Mouse (Mus musculus): ENCODE results near the gene Tenm2. TPM values are rescaled to one million over a fixed set of nuclear protein-coding genes. Genes with fewer than 3 reads are reported as not detected.

The Tenm2 gene
- polyA plus RNA-seq, 1 experiment from 2014 or later = 77.0 TPM

- H3K4me2 ChIP-seq (ENCODE audit: low read length) = no peak overlapping the region
- H3K27me3 ChIP-seq (ENCODE audit: control insufficient read depth, insufficient read depth, low read depth, low read length) = no peaks in the 10 kb centered on the region
- H3K9me3 ChIP-seq (replicated peaks; ENCODE audit: control insufficient read depth, low read length, poor library complexity, severe bottlenecking) = no peaks in the 10 kb centered on the region
- no peak overlapping the region for H3K9ac ChIP-seq (ENCODE audit: low read depth, low read length)
- no peaks in the 10 kb centered on the region for H3K36me3 ChIP-seq (ENCODE audit: control insufficient read depth, insufficient read depth, low read length)
- WGBS = 81% methylated on average over 4 of the region's 4 CpGs
- no peak for ATAC-seq
- no peak overlapping the region for H3K4me3 ChIP-seq (ENCODE audit: low read depth, low read length)
- H3K4me1 ChIP-seq (ENCODE audit: control insufficient read depth, insufficient read depth, low read length) = no peaks in the 10 kb centered on the region
- H3K27ac ChIP-seq (ENCODE audit: low read length) = no peak overlapping the region
Observed at GRCm38 (mm10) chr11:36832855-36833254, 402.9 kb downstream of the Tenm2 start.

- Histone ChIP-seq H3K27ac (ENCODE audit: low read length) (no peak overlapping the region), H3K36me3 (ENCODE audit: control insufficient read depth, insufficient read depth, low read length) (no peaks in the 10 kb centered on the region), H3K27me3 (ENCODE audit: control insufficient read depth, insufficient read depth, low read depth, low read length) (no peaks in the 10 kb centered on the region), H3K4me3 (ENCODE audit: low read depth, low read length) (no peak overlapping the region), H3K9me3 (replicated peaks; ENCODE audit: control insufficient read depth, low read length, poor library complexity, severe bottlenecking) (no peaks in the 10 kb centered on the region), H3K9ac (ENCODE audit: low read depth, low read length) (no peak overlapping the region), H3K4me2 (ENCODE audit: low read length) (no peak overlapping the region), H3K4me1 (ENCODE audit: control insufficient read depth, insufficient read depth, low read length) (no peaks in the 10 kb centered on the region)
- no peak for ATAC-seq
- WGBS = 59% methylated on average over 11 of the region's 11 CpGs
Observed at GRCm38 (mm10) chr11:36831511-36831910, 404.3 kb downstream of the Tenm2 start.

- no peak for ATAC-seq
- Histone ChIP-seq H3K27ac (ENCODE audit: low read length) (peak overlapping the region; percentile 7; the same call in 1 of the 2 replicates), H3K4me1 (ENCODE audit: control insufficient read depth, insufficient read depth, low read length) (peaks cover 7% of the 10 kb centered on the region; the same call in 1 of the 2 replicates), H3K4me2 (ENCODE audit: low read length) (0 out of 2 replicates have a peak overlapping the region, but pooled peaks have one; percentile 8), H3K9me3 (replicated peaks; ENCODE audit: control insufficient read depth, low read length, poor library complexity, severe bottlenecking) (no peaks in the 10 kb centered on the region), H3K36me3 (ENCODE audit: control insufficient read depth, insufficient read depth, low read length) (no peaks in the 10 kb centered on the region), H3K4me3 (ENCODE audit: low read depth, low read length) (no peak overlapping the region), H3K9ac (ENCODE audit: low read depth, low read length) (no peak overlapping the region), H3K27me3 (ENCODE audit: control insufficient read depth, insufficient read depth, low read depth, low read length) (no peaks in the 10 kb centered on the region)
- WGBS = 26% methylated on average over 7 of the region's 7 CpGs
Observed at GRCm38 (mm10) chr11:36824666-36825065, 411.1 kb downstream of the Tenm2 start.

GRCm38 (mm10) chr11:36804615-36805014, 431.1 kb downstream of the Tenm2 start:
- Histone ChIP-seq H3K9ac (ENCODE audit: low read depth, low read length) (no peak overlapping the region), H3K4me1 (ENCODE audit: control insufficient read depth, insufficient read depth, low read length) (peaks cover 7% of the 10 kb centered on the region), H3K9me3 (replicated peaks; ENCODE audit: control insufficient read depth, low read length, poor library complexity, severe bottlenecking) (no peaks in the 10 kb centered on the region), H3K27ac (ENCODE audit: low read length) (no peak overlapping the region), H3K4me2 (ENCODE audit: low read length) (no peak overlapping the region), H3K4me3 (ENCODE audit: low read depth, low read length) (no peak overlapping the region), H3K27me3 (ENCODE audit: control insufficient read depth, insufficient read depth, low read depth, low read length) (no peaks in the 10 kb centered on the region), H3K36me3 (ENCODE audit: control insufficient read depth, insufficient read depth, low read length) (no peaks in the 10 kb centered on the region)
- ATAC-seq = no peak
- 76% methylated on average over 1 of the region's 1 CpGs for WGBS

GRCm38 (mm10) chr11:36802208-36802631, 433.5 kb downstream of the Tenm2 start:
- no peaks in the 10 kb centered on the region for H3K27me3 ChIP-seq (ENCODE audit: control insufficient read depth, insufficient read depth, low read depth, low read length)
- 24% methylated on average over 8 of the region's 8 CpGs for WGBS
- H3K9me3 ChIP-seq (replicated peaks; ENCODE audit: control insufficient read depth, low read length, poor library complexity, severe bottlenecking) = no peaks in the 10 kb centered on the region
- H3K4me1 ChIP-seq (ENCODE audit: control insufficient read depth, insufficient read depth, low read length) = peaks cover 7% of the 10 kb centered on the region
- peak; percentile 75; the same call in 1 of the 2 replicates for ATAC-seq
- H3K9ac ChIP-seq (ENCODE audit: low read depth, low read length) = 0 out of 2 replicates have a peak overlapping the region, but pooled peaks have one; percentile 25
- no peaks in the 10 kb centered on the region for H3K36me3 ChIP-seq (ENCODE audit: control insufficient read depth, insufficient read depth, low read length)
- H3K4me3 ChIP-seq (ENCODE audit: low read depth, low read length) = no peak overlapping the region
- peak overlapping the region; percentile 25 for H3K4me2 ChIP-seq (ENCODE audit: low read length)
- peak overlapping the region; percentile 65 for H3K27ac ChIP-seq (ENCODE audit: low read length)

- no peak overlapping the region; the same call in 1 of the 2 replicates for H3K27ac ChIP-seq (ENCODE audit: low read length)
- WGBS = 69% methylated on average over 4 of the region's 4 CpGs
- H3K4me1 ChIP-seq (ENCODE audit: control insufficient read depth, insufficient read depth, low read length) = peaks cover 7% of the 10 kb centered on the region
- no peak overlapping the region for H3K4me2 ChIP-seq (ENCODE audit: low read length)
- H3K36me3 ChIP-seq (ENCODE audit: control insufficient read depth, insufficient read depth, low read length) = no peaks in the 10 kb centered on the region
- no peak overlapping the region for H3K9ac ChIP-seq (ENCODE audit: low read depth, low read length)
- no peaks in the 10 kb centered on the region for H3K27me3 ChIP-seq (ENCODE audit: control insufficient read depth, insufficient read depth, low read depth, low read length)
- H3K9me3 ChIP-seq (replicated peaks; ENCODE audit: control insufficient read depth, low read length, poor library complexity, severe bottlenecking) = no peaks in the 10 kb centered on the region
- ATAC-seq = no peak
- no peak overlapping the region for H3K4me3 ChIP-seq (ENCODE audit: low read depth, low read length)
Observed at GRCm38 (mm10) chr11:36801683-36802082, 434.1 kb downstream of the Tenm2 start.

- Histone ChIP-seq H3K9me3 (replicated peaks; ENCODE audit: control insufficient read depth, low read length, poor library complexity, severe bottlenecking) (no peaks in the 10 kb centered on the region), H3K9ac (ENCODE audit: low read depth, low read length) (no peak overlapping the region), H3K4me2 (ENCODE audit: low read length) (no peak overlapping the region), H3K36me3 (ENCODE audit: control insufficient read depth, insufficient read depth, low read length) (no peaks in the 10 kb centered on the region), H3K27me3 (ENCODE audit: control insufficient read depth, insufficient read depth, low read depth, low read length) (no peaks in the 10 kb centered on the region), H3K4me3 (ENCODE audit: low read depth, low read length) (no peak overlapping the region), H3K4me1 (ENCODE audit: control insufficient read depth, insufficient read depth, low read length) (peaks cover 7% of the 10 kb centered on the region), H3K27ac (ENCODE audit: low read length) (no peak overlapping the region)
- ATAC-seq = no peak
- 74% methylated on average over 8 of the region's 8 CpGs for WGBS
Observed at GRCm38 (mm10) chr11:36799409-36799808, 436.4 kb downstream of the Tenm2 start.

GRCm38 (mm10) chr11:36758009-36758408, 477.8 kb downstream of the Tenm2 start:
- H3K4me1 ChIP-seq (ENCODE audit: control insufficient read depth, insufficient read depth, low read length) = 0 out of 2 replicates have a peak, but pooled peaks cover 3% of the 10 kb centered on the region
- H3K9ac ChIP-seq (ENCODE audit: low read depth, low read length) = no peak overlapping the region
- H3K4me3 ChIP-seq (ENCODE audit: low read depth, low read length) = no peak overlapping the region
- no peaks in the 10 kb centered on the region for H3K27me3 ChIP-seq (ENCODE audit: control insufficient read depth, insufficient read depth, low read depth, low read length)
- H3K9me3 ChIP-seq (replicated peaks; ENCODE audit: control insufficient read depth, low read length, poor library complexity, severe bottlenecking) = no peaks in the 10 kb centered on the region
- no peak for ATAC-seq
- H3K27ac ChIP-seq (ENCODE audit: low read length) = no peak overlapping the region
- no peaks in the 10 kb centered on the region for H3K36me3 ChIP-seq (ENCODE audit: control insufficient read depth, insufficient read depth, low read length)
- 52% methylated on average over 3 of the region's 3 CpGs for WGBS
- H3K4me2 ChIP-seq (ENCODE audit: low read length) = no peak overlapping the region

- no peaks in the 10 kb centered on the region for H3K4me1 ChIP-seq (ENCODE audit: control insufficient read depth, insufficient read depth, low read length)
- H3K9me3 ChIP-seq (replicated peaks; ENCODE audit: control insufficient read depth, low read length, poor library complexity, severe bottlenecking) = no peaks in the 10 kb centered on the region
- ATAC-seq = no peak
- H3K27ac ChIP-seq (ENCODE audit: low read length) = no peak overlapping the region
- no peak overlapping the region for H3K4me3 ChIP-seq (ENCODE audit: low read depth, low read length)
- no peak overlapping the region for H3K9ac ChIP-seq (ENCODE audit: low read depth, low read length)
- no peak overlapping the region for H3K4me2 ChIP-seq (ENCODE audit: low read length)
- H3K36me3 ChIP-seq (ENCODE audit: control insufficient read depth, insufficient read depth, low read length) = no peaks in the 10 kb centered on the region
- 79% methylated on average over 4 of the region's 4 CpGs for WGBS
- H3K27me3 ChIP-seq (ENCODE audit: control insufficient read depth, insufficient read depth, low read depth, low read length) = no peaks in the 10 kb centered on the region
Observed at GRCm38 (mm10) chr11:36746286-36746685, 489.5 kb downstream of the Tenm2 start.
